Mouse (Mus musculus) testis, adult 2 months (tissue): ENCODE data around the gene Olfr646.

Experiments
- CTCF ChIP-seq: fragments of 200-500 bp; IDR thresholded peaks from 2 replicates; pipeline ENCODE4 v1.5.1; 2012; ENCODE audit warnings: low read depth, mild to moderate bottlenecking, inconsistent platforms, low read length, moderate library complexity; ENCODE audit not compliant: control insufficient read depth, insufficient read depth, insufficient replicate concordance
- POLR2A ChIP-seq: fragments of 200-500 bp; IDR thresholded peaks from 2 replicates; pipeline ENCODE4 v1.6.1; 2012; ENCODE audit warnings: low read depth, mild to moderate bottlenecking, inconsistent platforms, low read length, moderate library complexity; ENCODE audit not compliant: control insufficient read depth

DNA sequence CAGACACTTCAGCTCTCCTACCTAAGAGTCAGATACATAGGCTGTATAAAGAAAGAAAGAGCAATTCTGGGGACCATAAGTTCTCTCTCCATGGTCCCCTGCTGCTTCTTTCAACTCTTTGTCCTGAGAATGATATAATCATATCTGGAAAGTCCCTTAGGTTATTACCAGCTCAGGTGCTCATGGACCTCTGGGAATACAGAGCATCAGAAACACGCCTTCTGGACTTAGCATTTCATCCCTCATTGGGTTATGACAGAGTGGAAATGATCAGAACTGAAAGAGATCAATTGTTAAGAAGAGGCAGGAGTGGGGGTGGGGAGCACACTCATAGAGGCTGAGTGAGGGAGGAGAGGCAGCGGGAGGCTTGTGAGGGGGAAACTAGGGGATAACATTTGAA, 32.9 kb upstream of the Olfr646 start, which contains the start of gene Olfr644:
- TF ChIP-seq CTCF: no peak
- TF ChIP-seq POLR2A: no peak
